Mouse (Mus musculus) liver, embryonic 14.5 days (tissue): ENCODE measurements around the gene Il12rb1.

Experiments
- CTCF ChIP-seq: IDR thresholded peaks from 2 replicates; pipeline ENCODE4 v1.5.1; 2016; ENCODE audit warnings: antibody characterized with exemption, low read depth, control low read depth
- EP300 ChIP-seq: IDR thresholded peaks from 2 replicates; pipeline ENCODE4 v1.6.1; 2016; ENCODE audit warnings: antibody characterized with exemption, low read depth

GRCm38 (mm10) chr8:70842484-70842883 lies 34.2 kb downstream of the Il12rb1 start:
- TF ChIP-seq CTCF: no peak
- TF ChIP-seq EP300: no peak
